Mouse (Mus musculus): Measurements from ENCODE around the gene Cab39l.

Gene Cab39l

DNA sequence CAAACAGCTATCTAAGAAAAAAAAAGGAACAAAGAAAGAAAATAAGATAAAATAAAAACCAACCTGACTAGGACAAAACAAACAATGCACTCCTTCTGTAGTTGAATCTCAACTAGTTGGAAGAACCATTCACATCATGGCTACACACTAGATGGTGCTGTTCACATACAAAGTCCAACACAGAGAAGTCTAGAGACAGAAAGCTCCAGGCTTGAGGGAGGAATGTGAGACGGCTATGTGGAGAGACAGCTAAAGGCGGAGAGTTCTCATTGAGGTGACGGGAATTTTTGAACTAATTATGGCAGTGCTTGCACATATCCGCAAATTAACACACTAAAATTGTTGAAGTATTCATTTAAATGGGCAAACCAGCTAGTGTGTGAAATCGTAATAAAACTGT lies 113.3 kb downstream of the Cab39l start:
- in situ Hi-C loops (cut with MboI; ENCODE audit: unreplicated experiment in 2 of 2) = loop anchor here in 1 of 2 experiments (25.0 kb wide), 1 partner anchor 1517 kb away; no protein-coding TSS in a partner anchor

DNA sequence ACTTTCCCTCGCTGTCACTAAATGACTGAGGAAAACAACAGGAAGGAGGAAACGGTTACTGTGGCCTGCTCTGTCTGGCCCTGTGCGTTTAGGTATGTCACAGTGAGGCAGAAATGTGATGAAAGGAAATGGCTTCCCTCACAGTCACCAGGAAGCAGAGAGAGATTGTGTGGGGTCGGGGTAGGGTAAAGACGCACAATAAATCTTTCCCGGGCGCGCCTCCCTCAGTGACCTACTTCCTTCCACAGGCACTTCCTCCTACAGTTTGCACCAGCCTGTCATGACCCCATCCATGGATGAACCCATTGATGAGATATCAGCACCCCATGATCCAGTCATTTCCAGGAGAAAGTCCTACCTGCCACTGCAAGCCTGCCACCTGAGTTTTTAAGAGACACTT lies 114.2 kb downstream of the Cab39l start:
- in situ Hi-C loops (cut with MboI; ENCODE audit: unreplicated experiment in 2 of 2) = loop anchor here (5.0 to 25.0 kb wide), 4 partner anchors 88 to 1518 kb away; no protein-coding TSS in a partner anchor

GRCm38 (mm10) chr14:59555928-59556531 lies 115.3 kb downstream of the Cab39l start:
- in situ Hi-C loops (cut with MboI; ENCODE audit: unreplicated experiment in 2 of 2) = loop anchor here (5.0 to 25.0 kb wide), 4 partner anchors 89 to 1519 kb away; no protein-coding TSS in a partner anchor

- in situ Hi-C loops (cut with MboI; ENCODE audit: unreplicated experiment in 2 of 2) = loop anchor here (5.0 to 25.0 kb wide), 4 partner anchors 90 to 1520 kb away; no protein-coding TSS in a partner anchor
These were observed 116.3 kb downstream of the Cab39l start for GRCm38 (mm10) chr14:59557071-59557470.

GRCm38 (mm10) chr14:59557886-59558285 lies 117.1 kb downstream of the Cab39l start:
- in situ Hi-C loops (cut with MboI; ENCODE audit: unreplicated experiment in 2 of 2) = loop anchor here (5.0 to 25.0 kb wide), 4 partner anchors 91 to 1521 kb away; no protein-coding TSS in a partner anchor

GRCm38 (mm10) chr14:59566756-59567155 lies 126.0 kb downstream of the Cab39l start:
- in situ Hi-C loops (cut with MboI; ENCODE audit: unreplicated experiment in 2 of 2) = loop anchor here in 1 of 2 experiments (25.0 kb wide), 1 partner anchor 1529 kb away; no protein-coding TSS in a partner anchor

DNA sequence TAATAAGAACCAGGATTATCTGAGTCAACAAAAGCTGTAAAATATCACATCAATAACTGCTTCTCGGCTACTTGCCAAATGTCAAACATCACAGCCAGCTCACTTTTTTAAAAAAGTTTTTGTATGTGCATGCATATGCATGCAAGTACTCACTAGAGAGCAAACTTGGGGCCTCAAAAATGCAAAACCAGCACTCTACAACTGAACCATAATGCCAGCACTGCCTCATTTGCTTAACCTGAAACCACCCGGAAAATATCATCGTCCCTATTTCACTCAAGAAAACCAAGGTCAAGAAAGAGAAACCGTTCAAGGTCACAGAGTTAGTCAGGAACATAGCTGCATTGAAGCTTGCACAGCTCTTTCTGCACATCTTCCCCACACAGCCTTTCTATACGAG lies 135.6 kb downstream of the Cab39l start:
- in situ Hi-C loops (cut with MboI; ENCODE audit: unreplicated experiment in 2 of 2) = loop anchor here in 1 of 2 experiments (25.0 kb wide), 1 partner anchor 1914 kb away; the partner anchor contains the start of gene Xpo4

DNA sequence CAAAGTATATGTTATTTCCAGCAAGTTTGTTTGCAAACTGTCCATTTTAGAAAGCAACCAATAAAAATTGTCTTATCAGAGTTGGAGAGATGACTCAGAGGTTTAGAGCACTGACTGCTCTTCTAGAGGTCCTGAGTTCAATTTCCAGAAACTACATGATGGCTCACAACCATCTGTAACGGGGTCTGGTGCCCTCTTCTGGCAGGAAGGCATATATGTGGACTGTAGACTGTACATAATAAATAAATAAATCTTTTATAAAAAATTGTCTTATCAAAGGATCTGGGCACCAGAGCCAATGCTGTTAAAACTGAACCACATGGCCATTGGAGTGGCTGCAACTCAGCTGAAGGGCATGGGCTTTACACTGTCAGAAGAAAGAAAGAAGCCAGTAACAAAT lies 149.8 kb downstream of the Cab39l start:
- in situ Hi-C loops (cut with MboI; ENCODE audit: unreplicated experiment in 2 of 2) = loop anchor here in 1 of 2 experiments (25.0 kb wide), 1 partner anchor 1928 kb away; the partner anchor contains the start of gene Xpo4

DNA sequence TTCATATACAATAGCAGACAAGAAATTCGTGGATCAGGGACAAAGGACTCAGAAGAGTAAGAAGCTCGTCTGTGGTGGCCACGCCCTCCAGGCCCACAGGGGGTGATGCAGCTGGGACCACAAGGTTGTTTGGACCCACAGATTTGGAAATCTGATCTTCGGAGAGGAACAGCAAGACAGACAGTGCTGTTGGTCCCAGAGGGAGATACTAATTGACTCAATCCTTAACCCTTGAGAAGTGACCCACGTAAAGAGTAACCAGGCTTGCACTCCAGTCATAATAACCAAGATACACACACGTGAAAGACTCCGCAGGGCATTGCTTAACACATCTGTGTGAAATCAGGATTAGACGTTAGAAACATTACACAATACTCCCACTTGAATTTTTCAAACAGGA lies 151.1 kb downstream of the Cab39l start:
- in situ Hi-C loops (cut with MboI; ENCODE audit: unreplicated experiment in 2 of 2) = loop anchor here in 1 of 2 experiments (25.0 kb wide), 1 partner anchor 1930 kb away; the partner anchor contains the start of gene Xpo4

- in situ Hi-C loops (cut with MboI; ENCODE audit: unreplicated experiment in 2 of 2) = loop anchor here in 1 of 2 experiments (25.0 kb wide), 1 partner anchor 1930 kb away; the partner anchor contains the start of gene Xpo4
These were observed 151.8 kb downstream of the Cab39l start for GRCm38 (mm10) chr14:59592593-59592992.

DNA sequence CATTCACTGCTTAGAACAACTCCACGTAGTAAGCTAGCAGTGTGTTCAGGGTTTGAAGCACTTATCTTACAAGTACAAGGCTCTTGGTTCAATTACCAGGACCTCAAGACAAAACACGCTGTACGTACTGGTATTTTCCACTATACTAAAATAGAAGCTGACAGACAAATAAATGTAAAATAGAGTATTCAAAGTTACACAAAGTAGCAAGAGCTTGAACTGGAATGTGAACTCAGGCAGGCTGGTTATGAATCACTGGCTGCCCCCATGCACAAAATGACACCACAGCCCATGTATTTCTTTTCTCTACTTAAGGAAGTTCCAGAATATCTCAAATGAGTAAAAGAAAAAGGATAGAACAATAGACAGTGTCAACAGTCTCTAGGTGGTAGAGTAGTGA lies 154.2 kb downstream of the Cab39l start:
- in situ Hi-C loops (cut with MboI; ENCODE audit: unreplicated experiment in 2 of 2) = loop anchor here in 1 of 2 experiments (25.0 kb wide), 1 partner anchor 1933 kb away; the partner anchor contains the start of gene Xpo4

DNA sequence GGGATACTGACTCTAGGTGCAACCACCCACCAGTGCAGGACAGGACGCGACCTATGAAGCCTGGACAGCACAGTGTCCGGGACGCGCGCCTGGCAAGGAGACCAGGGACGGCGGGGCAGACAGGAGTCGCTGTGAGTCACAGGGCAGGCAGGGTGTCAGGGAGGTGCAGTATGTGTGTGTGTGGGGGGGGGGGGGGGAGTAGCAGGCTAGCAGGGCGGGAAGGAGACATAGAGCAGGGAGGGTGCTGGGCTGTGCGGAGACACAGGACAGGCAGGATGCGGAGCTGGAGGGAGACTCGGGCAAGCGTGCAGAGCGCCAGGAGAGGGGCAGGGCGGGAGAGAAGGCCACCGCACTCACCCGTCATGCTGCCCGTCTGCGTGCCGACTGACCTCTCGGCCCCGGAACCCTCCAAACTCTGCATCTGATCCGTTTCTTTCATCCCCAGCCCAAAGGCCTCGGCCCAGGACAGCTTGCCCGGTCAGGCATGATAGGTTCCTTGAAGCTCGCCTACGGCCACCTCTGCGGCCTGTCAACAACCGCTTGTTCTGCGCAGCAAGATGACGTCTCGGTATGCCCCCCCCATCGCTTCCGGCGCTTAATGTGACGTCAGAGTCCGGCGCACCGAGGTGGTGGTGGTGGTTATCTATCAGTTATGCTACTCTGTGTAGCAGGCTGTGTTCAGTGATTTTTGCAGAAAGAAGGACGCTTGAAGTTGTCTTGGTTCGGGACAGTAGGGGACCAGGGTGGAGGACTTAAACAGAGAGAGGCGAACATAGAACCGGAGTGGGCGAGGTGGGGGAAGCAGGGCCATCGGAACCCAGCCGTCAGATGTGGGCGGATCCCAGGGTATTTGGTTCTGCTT lies 156.9 kb downstream of the Cab39l start, which contains the start of gene Cdadc1:
Gene Cdadc1, minus strand, starts transcription at position 562 of the 862 bp plus-strand sequence.
- in situ Hi-C loops (cut with MboI; ENCODE audit: unreplicated experiment in 2 of 2) = loop anchor here in 1 of 2 experiments (25.0 kb wide), 1 partner anchor 1935 kb away; the partner anchor contains the start of gene Xpo4

DNA sequence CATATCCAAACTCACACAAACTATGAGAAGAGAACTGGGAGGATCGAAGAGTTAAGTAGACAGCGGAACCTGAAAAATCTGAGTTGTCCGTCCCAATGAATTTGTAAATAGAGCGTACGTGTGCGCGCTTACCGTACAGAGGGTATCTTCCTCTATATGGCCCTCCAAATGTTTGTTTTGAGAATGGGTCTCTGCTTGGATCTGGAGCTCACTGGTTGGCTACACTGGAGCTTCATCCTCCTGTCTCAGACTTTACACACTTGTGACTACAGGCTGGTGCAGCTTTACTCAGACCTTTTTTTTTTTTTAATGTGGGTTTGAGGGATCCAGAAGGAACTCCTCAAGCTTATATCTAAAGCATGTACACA lies 157.5 kb downstream of the Cab39l start:
- in situ Hi-C loops (cut with MboI; ENCODE audit: unreplicated experiment in 2 of 2) = loop anchor here in 1 of 2 experiments (25.0 kb wide), 1 partner anchor 1936 kb away; the partner anchor contains the start of gene Xpo4

DNA sequence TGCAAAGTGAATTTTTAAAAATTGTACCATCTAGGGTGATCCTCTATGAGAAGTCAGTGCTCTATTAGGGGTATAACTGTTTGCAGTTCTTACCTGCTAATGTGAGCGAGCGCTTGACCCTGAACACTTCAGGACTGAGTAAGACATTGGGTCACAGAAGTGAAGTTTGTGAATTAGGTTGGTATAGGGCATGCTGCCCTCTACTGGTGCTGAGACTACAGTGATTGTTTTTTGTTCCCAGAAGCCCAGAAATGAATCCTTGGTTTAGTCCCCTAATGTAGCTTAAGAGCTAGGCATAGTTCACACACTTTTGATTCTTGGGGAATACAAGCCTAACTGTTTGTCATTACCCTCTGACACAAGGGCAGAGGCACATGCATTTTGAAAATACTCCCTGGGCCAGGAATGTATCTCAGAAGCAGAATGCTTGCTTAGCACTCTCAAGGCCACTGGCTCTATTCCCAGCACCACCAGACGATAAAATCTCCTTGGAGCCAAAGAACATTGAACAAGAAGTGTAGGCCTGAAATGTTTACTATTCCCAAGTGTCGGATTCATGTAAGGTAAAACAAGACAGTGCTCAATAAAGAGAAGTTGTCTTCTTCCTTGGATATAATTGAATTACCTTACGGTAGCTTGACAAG lies 163.4 kb downstream of the Cab39l start:
- in situ Hi-C loops (cut with MboI; ENCODE audit: unreplicated experiment in 2 of 2) = loop anchor here (10.0 to 25.0 kb wide), 6 partner anchors 581 to 1683 kb away; partner anchors contain the start of gene Atp8a2 (in 1 of the 2)

DNA sequence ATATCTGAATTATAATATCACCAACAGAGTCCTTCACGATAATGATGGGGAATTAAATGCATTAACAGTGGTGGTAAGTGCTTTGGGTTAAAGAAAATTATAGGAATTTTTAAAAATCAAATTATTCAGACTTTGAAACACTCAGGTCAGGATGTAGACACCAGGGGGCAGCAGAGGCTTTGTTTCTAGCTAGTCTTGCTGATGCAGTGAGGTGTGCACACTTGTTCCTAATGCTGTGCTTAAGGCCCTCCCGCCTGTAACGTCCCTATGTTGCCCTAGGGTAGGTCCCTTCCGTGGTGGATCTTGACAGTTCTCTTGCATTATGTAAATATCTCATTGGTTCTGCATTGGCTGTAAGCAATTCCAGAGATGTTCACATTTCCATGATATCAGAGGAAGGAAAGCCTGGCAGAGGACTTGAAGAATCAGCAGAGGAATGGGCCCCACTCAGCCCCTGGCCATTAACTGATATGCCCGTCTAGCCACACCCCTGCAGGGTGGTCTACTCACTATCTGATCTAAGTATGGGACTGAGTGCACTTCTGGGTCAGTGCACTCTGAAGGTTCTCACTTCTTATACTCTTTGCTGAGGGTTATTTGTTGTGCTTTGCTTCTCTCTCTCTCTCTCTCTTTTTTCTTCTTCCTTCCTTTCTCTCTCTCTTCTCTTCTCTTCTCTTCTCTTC lies 165.0 kb downstream of the Cab39l start:
- in situ Hi-C loops (cut with MboI; ENCODE audit: unreplicated experiment in 2 of 2) = loop anchor here (5.0 to 25.0 kb wide), 11 partner anchors 411 to 1681 kb away; partner anchors contain the start of gene Atp8a2 (in 1 of the 2)

- in situ Hi-C loops (cut with MboI; ENCODE audit: unreplicated experiment in 2 of 2) = loop anchor here (5.0 to 25.0 kb wide), 11 partner anchors 410 to 1680 kb away; partner anchors contain the start of gene Atp8a2 (in 1 of the 2)
These were observed 166.2 kb downstream of the Cab39l start for GRCm38 (mm10) chr14:59607021-59607420.

GRCm38 (mm10) chr14:59612920-59613625 lies 172.3 kb downstream of the Cab39l start:
- in situ Hi-C loops (cut with MboI; ENCODE audit: unreplicated experiment in 2 of 2) = loop anchor here (25.0 kb wide), 3 partner anchors 574 to 1674 kb away; partner anchors contain the start of gene Atp8a2 (in 1 of the 2)

DNA sequence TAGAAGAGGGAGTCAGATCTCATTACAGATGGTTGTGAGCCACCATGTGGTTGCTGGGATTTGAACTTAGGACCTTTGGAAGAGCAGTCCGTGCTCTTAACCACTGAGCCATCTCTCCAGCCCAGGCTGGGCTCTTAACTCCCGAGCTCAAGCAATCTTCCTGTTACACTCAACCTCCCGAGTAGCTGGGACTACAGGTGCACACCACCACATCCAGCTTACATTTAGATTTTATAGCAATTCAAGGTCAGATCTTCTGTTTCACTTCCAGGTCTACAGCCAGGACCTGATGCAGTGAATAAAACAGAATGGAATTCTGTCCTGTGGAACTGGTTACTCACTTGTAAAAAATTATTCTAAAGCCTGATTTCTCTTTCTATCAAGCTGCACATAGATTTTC lies 173.4 kb downstream of the Cab39l start:
- in situ Hi-C loops (cut with MboI; ENCODE audit: unreplicated experiment in 2 of 2) = loop anchor here (25.0 kb wide), 3 partner anchors 573 to 1673 kb away; partner anchors contain the start of gene Atp8a2 (in 1 of the 2)

Measured in v-Abl transformed pro-B cells (cell line).